Mouse (Mus musculus): Measurements from ENCODE around the gene Plxnd1.

GRCm38 (mm10) chr6:116005275-116005958 lies 10.6 kb upstream of the Plxnd1 start:
- no peak for TF ChIP-seq POLR2A (IDR thresholded peaks at IDR 0.05; ENCODE audit: low read depth, low read length)
- TF ChIP-seq CTCF (IDR thresholded peaks at IDR 0.05; ENCODE audit: borderline replicate concordance, insufficient read depth, low read length) = no peak
